In genomic region chr2:105660874-105661622, GRCm38 (mm10) we compare ENCODE assay signal across 14 mouse cellular contexts. TPM values are rescaled to one million over a fixed set of nuclear protein-coding genes. Genes with fewer than 3 reads are reported as not detected.
A peak's percentile ranks its signal among the peaks of the same experiment; 100 is the strongest.
DNase-seq lines count a peak whose midpoint lies in the region; ATAC-seq and TF ChIP-seq lines count a peak whose summit lies in the region.
"Had no signal": no experiment of that assay in that cellular context is flagged by ENCODE, and none has a peak within 500 bp of the region (broad histone marks: within the 10 kb centered on the region; RNA-seq: fewer than 3 reads in every experiment).

No protein-coding gene starts in this region.

- TF ChIP-seq CTCF in gastrocnemius, adult 2 months (IDR thresholded peaks at IDR 0.05), result no peak

- H3K4me2 ChIP-seq in heart, embryonic 16.5 days (ENCODE audit: low read depth, low read length), result peak overlapping the region; percentile 12; the same call in 1 of the 2 replicates
- peak overlapping the region; percentile 40; the same call in 1 of the 2 replicates for H3K4me2 ChIP-seq in embryonic facial prominence, embryonic 13.5 days
- peak overlapping the region; percentile 49 for H3K4me2 ChIP-seq in hindbrain, embryonic 16.5 days (ENCODE audit: low read length)
- peak overlapping the region; percentile 36 for H3K4me2 ChIP-seq in neural tube, embryonic 13.5 days
- H3K4me2 ChIP-seq in intestine, embryonic 16.5 days (ENCODE audit: low read depth, low read length), result no peak overlapping the region

- H3K27ac ChIP-seq in heart, embryonic 16.5 days (ENCODE audit: low read length), result no peak overlapping the region
- H3K27ac ChIP-seq in embryonic facial prominence, embryonic 13.5 days, result no peak overlapping the region
- peak overlapping the region; percentile 56; the same call in 1 of the 2 replicates for H3K27ac ChIP-seq in hindbrain, embryonic 16.5 days (ENCODE audit: low read depth, low read length)
- no peak overlapping the region for H3K27ac ChIP-seq in neural tube, embryonic 13.5 days (replicated peaks)
- no peak overlapping the region for H3K27ac ChIP-seq in intestine, embryonic 16.5 days (ENCODE audit: low read length)
- no peak overlapping the region for H3K27ac ChIP-seq in gastrocnemius, adult 2 months
- H3K27ac ChIP-seq: macrophage had no signal

- no peak for DNase-seq in heart, postnatal 14 days
- no peak for DNase-seq in thymus, postnatal 10 days (ENCODE audit: low spot score in 2 of 2)
- no peak for DNase-seq in gastrocnemius, adult 2 months
- DNase-seq: adrenal gland, adult 2 months; layer of hippocampus, adult 9-11 months; right cerebral cortex, postnatal 25 days; thymus, postnatal 14 days had no signal

- intact Hi-C loops in heart, postnatal 14 days (cut with DNase I), result no loop called here
- intact Hi-C loops in gastrocnemius, adult 2 months (cut with DNase I), result no loop called here

- no peaks in the 10 kb centered on the region for H3K36me3 ChIP-seq in heart, embryonic 16.5 days (ENCODE audit: control insufficient read depth, insufficient read depth)
- no peaks in the 10 kb centered on the region for H3K36me3 ChIP-seq in embryonic facial prominence, embryonic 13.5 days
- no peaks in the 10 kb centered on the region for H3K36me3 ChIP-seq in hindbrain, embryonic 16.5 days (ENCODE audit: control insufficient read depth, insufficient read depth, low read length)
- no peaks in the 10 kb centered on the region for H3K36me3 ChIP-seq in neural tube, embryonic 13.5 days
- H3K36me3 ChIP-seq in intestine, embryonic 16.5 days (ENCODE audit: control insufficient read depth, insufficient read depth, low read length), result no peaks in the 10 kb centered on the region

- no peaks in the 10 kb centered on the region for H3K9me3 ChIP-seq in heart, embryonic 16.5 days (replicated peaks; ENCODE audit: control insufficient read depth, low read length)
- H3K9me3 ChIP-seq in embryonic facial prominence, embryonic 13.5 days, result no peaks in the 10 kb centered on the region
- H3K9me3 ChIP-seq in hindbrain, embryonic 16.5 days (ENCODE audit: control insufficient read depth, low read length), result no peaks in the 10 kb centered on the region
- H3K9me3 ChIP-seq in neural tube, embryonic 13.5 days, result no peaks in the 10 kb centered on the region
- H3K9me3 ChIP-seq in intestine, embryonic 16.5 days (ENCODE audit: control insufficient read depth, low read length), result no peaks in the 10 kb centered on the region

- H3K9ac ChIP-seq in heart, embryonic 16.5 days (ENCODE audit: low read length), result no peak overlapping the region
- H3K9ac ChIP-seq in embryonic facial prominence, embryonic 13.5 days, result no peak overlapping the region
- no peak overlapping the region for H3K9ac ChIP-seq in hindbrain, embryonic 16.5 days (ENCODE audit: low read depth, low read length)
- H3K9ac ChIP-seq in neural tube, embryonic 13.5 days, result no peak overlapping the region
- no peak overlapping the region for H3K9ac ChIP-seq in intestine, embryonic 16.5 days (ENCODE audit: low read depth, low read length)

- 0 out of 2 replicates have a peak, but pooled peaks cover 5% of the 10 kb centered on the region for H3K4me1 ChIP-seq in heart, embryonic 16.5 days (ENCODE audit: control insufficient read depth, insufficient read depth, low read length)
- H3K4me1 ChIP-seq in embryonic facial prominence, embryonic 13.5 days, result peaks cover 11% of the 10 kb centered on the region
- H3K4me1 ChIP-seq in hindbrain, embryonic 16.5 days (ENCODE audit: control insufficient read depth, insufficient read depth, low read depth, low read length), result peaks cover 3% of the 10 kb centered on the region; the same call in 1 of the 2 replicates
- peaks cover 21% of the 10 kb centered on the region for H3K4me1 ChIP-seq in neural tube, embryonic 13.5 days (replicated peaks)
- no peaks in the 10 kb centered on the region for H3K4me1 ChIP-seq in intestine, embryonic 16.5 days (ENCODE audit: control insufficient read depth, insufficient read depth, low read length)

- peaks cover 88% of the 10 kb centered on the region for H3K27me3 ChIP-seq in heart, embryonic 16.5 days (ENCODE audit: control insufficient read depth, insufficient read depth, low read length)
- H3K27me3 ChIP-seq in embryonic facial prominence, embryonic 13.5 days, result peaks cover 97% of the 10 kb centered on the region
- peaks cover 66% of the 10 kb centered on the region for H3K27me3 ChIP-seq in hindbrain, embryonic 16.5 days (replicated peaks; ENCODE audit: control insufficient read depth, insufficient read depth, low read length)
- peaks cover 96% of the 10 kb centered on the region for H3K27me3 ChIP-seq in neural tube, embryonic 13.5 days
- peaks cover 82% of the 10 kb centered on the region for H3K27me3 ChIP-seq in intestine, embryonic 16.5 days (replicated peaks; ENCODE audit: control insufficient read depth, insufficient read depth, low read length)

- no peak for ATAC-seq in heart, embryonic 16.5 days (replicated peaks; ENCODE audit: extremely low read depth, insufficient read depth, low FRiP score)
- no peak for ATAC-seq in embryonic facial prominence, embryonic 13.5 days (ENCODE audit: insufficient number of reproducible peaks, insufficient read depth, low FRiP score, low TSS enrichment, low read depth)
- 0 out of 2 replicates have a peak, but pooled peaks have one; percentile 11 for ATAC-seq in hindbrain, embryonic 16.5 days
- 0 out of 2 replicates have a peak, but pooled peaks have one; percentile 3 for ATAC-seq in neural tube, embryonic 13.5 days (ENCODE audit: low read depth)
- no peak for ATAC-seq in intestine, embryonic 16.5 days

- peak overlapping the region; percentile 13; the same call in 1 of the 2 replicates for H3K4me3 ChIP-seq in heart, embryonic 16.5 days (ENCODE audit: low read length)
- H3K4me3 ChIP-seq in embryonic facial prominence, embryonic 13.5 days, result peak overlapping the region; percentile 23
- H3K4me3 ChIP-seq in hindbrain, embryonic 16.5 days (ENCODE audit: low read length), result peak overlapping the region; percentile 17
- H3K4me3 ChIP-seq in neural tube, embryonic 13.5 days, result peak overlapping the region; percentile 16; the same call in 1 of the 2 replicates
- H3K4me3 ChIP-seq in intestine, embryonic 16.5 days (ENCODE audit: low read length), result no peak overlapping the region
- H3K4me3 ChIP-seq in gastrocnemius, adult 2 months, result no peak overlapping the region

- 3% methylated on average over 26 of the region's 26 CpGs for WGBS in heart, embryonic 16.5 days
- WGBS in embryonic facial prominence, embryonic 13.5 days, result 2% methylated on average over 26 of the region's 26 CpGs
- WGBS in hindbrain, embryonic 16.5 days, result under 1% methylated on average over 25 of the region's 26 CpGs
- WGBS in neural tube, embryonic 13.5 days, result 2% methylated on average over 25 of the region's 26 CpGs
- 2% methylated on average over 26 of the region's 26 CpGs for WGBS in intestine, embryonic 16.5 days

RNA-seq across cellular contexts. Expression of gene Pax6, which starts 7.7 kb away (rescaled TPM):
- polyA plus RNA-seq in heart, embryonic 16.5 days (2015; fragmentation: Nextera tagmentation; extraction: Ambion mirVana), result not detected in 2 replicates
- total RNA-seq in heart, postnatal 14 days (2021), result not detected
- polyA plus RNA-seq in embryonic facial prominence, embryonic 13.5 days (2015; fragmentation: Nextera tagmentation; extraction: Ambion mirVana), result 1.6 and 3.2 TPM in 2 replicates
- 40.7 and 43.8 TPM in 2 replicates for polyA plus RNA-seq in hindbrain, embryonic 16.5 days (2015; fragmentation: Nextera tagmentation; extraction: Ambion mirVana)
- polyA plus RNA-seq in neural tube, embryonic 13.5 days (2015; fragmentation: Nextera tagmentation; extraction: Ambion mirVana), result 16.0 and 16.7 TPM in 2 replicates
- 1.2 and 1.8 TPM in 2 replicates for polyA plus RNA-seq in intestine, embryonic 16.5 days (2015; fragmentation: Nextera tagmentation; extraction: Ambion mirVana)
- not detected for total RNA-seq in gastrocnemius, adult 2 months (2021)
- total RNA-seq: adrenal gland, adult 2 months; hematopoietic stem cell, adult 5-6 weeks had no signal
- polyA plus RNA-seq: adrenal gland, adult 2 months; macrophage had no signal

Comparison
In these comparisons a context has a peak if more than half of its experiments do, and no peak if none do; other contexts are left out.
1. ATAC-seq: peak in hindbrain, embryonic 16.5 days (single experiment) and neural tube, embryonic 13.5 days (single experiment); none in heart, embryonic 16.5 days (single experiment), embryonic facial prominence, embryonic 13.5 days (single experiment) and intestine, embryonic 16.5 days (single experiment).
2. H3K4me3 ChIP-seq: peak in heart, embryonic 16.5 days (single experiment), embryonic facial prominence, embryonic 13.5 days (single experiment), hindbrain, embryonic 16.5 days (single experiment) and neural tube, embryonic 13.5 days (single experiment); none in intestine, embryonic 16.5 days (single experiment) and gastrocnemius, adult 2 months (single experiment).